Mouse (Mus musculus): ENCODE data around the gene Spata9. TPM values are rescaled to one million over a fixed set of nuclear protein-coding genes. Genes with fewer than 3 reads are reported as not detected.
A peak's percentile ranks its signal among the peaks of the same experiment; 100 is the strongest.
"Not testable (repeated sequence)": the region's sequence is repeated elsewhere in the genome, so short reads cannot be mapped to it uniquely, and the experiment has no call there.

The Spata9 gene
- 3.5 TPM in 2 replicates for polyA plus RNA-seq (2014; fragmentation: Nextera tagmentation; extraction: Ambion mirVana)

DNA sequence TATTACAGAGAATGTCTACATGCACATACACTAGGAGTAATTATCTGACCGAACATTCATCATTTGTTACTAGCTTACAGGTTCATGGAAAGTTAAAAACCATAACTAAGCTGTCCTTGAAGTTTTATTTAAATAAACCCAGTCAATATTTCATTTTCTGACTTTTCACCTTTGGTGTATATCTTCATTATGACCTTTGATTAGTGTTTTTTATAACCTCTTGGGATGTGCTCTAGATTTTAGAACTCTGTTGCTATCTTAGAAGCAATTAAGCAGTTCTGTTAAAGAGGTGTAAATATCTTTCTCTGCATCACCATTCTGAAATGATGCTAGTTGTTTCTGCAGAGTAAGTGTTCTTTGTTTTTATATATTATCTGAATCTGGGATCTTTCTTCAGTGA, at the start of gene Spata9:
Gene Spata9, plus strand, starts transcription at position 301 of the 400 bp plus-strand sequence.
- no peaks in the 10 kb centered on the region for H3K27me3 ChIP-seq (ENCODE audit: control insufficient read depth, insufficient read depth, low read length)
- H3K36me3 ChIP-seq (ENCODE audit: control insufficient read depth, insufficient read depth, low read length), result no peaks in the 10 kb centered on the region
- H3K4me3 ChIP-seq (replicated peaks; ENCODE audit: low read depth, low read length), result no peak within 1 kb of the TSS
- ATAC-seq (ENCODE audit: low FRiP score, low TSS enrichment) (no peak), DNase-seq (no peak)
- no peak within 1 kb of the TSS for H3K27ac ChIP-seq (replicated peaks; ENCODE audit: low read depth, low read length)
- H3K4me1 ChIP-seq (ENCODE audit: control insufficient read depth, insufficient read depth, low read length), result no peaks in the 10 kb centered on the region
- 72% methylated on average over 1 of the region's 1 CpGs for WGBS
- no peak within 1 kb of the TSS for H3K9ac ChIP-seq (replicated peaks; ENCODE audit: low read length)
- 0 out of 2 replicates have a peak, but pooled peaks cover 10% of the 10 kb centered on the region for H3K9me3 ChIP-seq (ENCODE audit: control insufficient read depth, low read length)
- no peak within 1 kb of the TSS for H3K4me2 ChIP-seq (ENCODE audit: low read length)

DNA sequence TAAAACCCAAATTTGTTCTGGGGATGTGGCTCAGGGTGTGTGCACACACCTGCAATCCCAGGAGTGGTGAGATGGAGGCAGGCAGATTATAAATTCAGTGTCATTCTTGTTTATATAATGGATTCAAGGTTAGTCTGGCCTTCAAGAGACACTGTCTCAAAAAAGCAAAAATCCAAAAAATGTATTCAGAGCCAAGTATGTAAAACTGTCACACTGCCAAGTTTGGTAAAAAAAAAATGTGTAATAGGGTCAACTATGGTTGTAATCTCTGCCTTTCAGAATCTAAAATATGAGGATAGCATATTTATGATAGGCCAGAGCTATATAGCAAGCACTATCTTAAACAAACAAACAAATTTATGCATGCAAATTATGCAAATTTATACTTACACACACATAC, 39.0 kb upstream of the Spata9 start:
- Histone ChIP-seq H3K9ac (replicated peaks; ENCODE audit: low read length) (no peak overlapping the region), H3K9me3 (ENCODE audit: control insufficient read depth, low read length) (no peaks in the 10 kb centered on the region), H3K27me3 (ENCODE audit: control insufficient read depth, insufficient read depth, low read length) (no peaks in the 10 kb centered on the region), H3K4me2 (ENCODE audit: low read length) (no peak overlapping the region), H3K27ac (replicated peaks; ENCODE audit: low read depth, low read length) (no peak overlapping the region), H3K4me3 (replicated peaks; ENCODE audit: low read depth, low read length) (no peak overlapping the region), H3K36me3 (ENCODE audit: control insufficient read depth, insufficient read depth, low read length) (peaks cover 23% of the 10 kb centered on the region; the same call in 1 of the 2 replicates), H3K4me1 (ENCODE audit: control insufficient read depth, insufficient read depth, low read length) (no peaks in the 10 kb centered on the region)
- no peak for DNase-seq
- no peak for ATAC-seq (ENCODE audit: low FRiP score, low TSS enrichment)

DNA sequence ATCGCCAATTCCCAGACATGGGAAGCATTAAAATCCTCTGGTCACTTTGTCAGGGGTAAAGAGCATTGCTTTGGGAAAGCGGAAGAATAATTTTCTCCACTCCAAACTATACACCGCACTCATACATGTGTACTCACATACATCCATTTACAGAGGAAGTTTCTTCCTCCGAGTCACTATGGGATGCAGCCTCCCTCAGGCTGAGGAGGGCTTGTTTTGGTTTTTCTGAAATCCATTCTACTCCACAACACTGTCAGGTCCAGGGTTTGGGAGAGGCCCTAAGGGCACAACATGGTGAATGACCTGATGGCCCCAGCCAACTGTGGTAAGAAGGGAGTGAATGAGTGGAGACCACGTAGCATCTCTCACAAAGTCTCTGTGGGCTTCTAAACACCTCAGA, 37.9 kb upstream of the Spata9 start:
- not testable (repeated sequence) for H3K27ac ChIP-seq (replicated peaks; ENCODE audit: low read depth, low read length); H3K9me3 ChIP-seq (ENCODE audit: control insufficient read depth, low read length); H3K4me2 ChIP-seq (ENCODE audit: low read length); H3K27me3 ChIP-seq (ENCODE audit: control insufficient read depth, insufficient read depth, low read length); H3K9ac ChIP-seq (replicated peaks; ENCODE audit: low read length); H3K4me1 ChIP-seq (ENCODE audit: control insufficient read depth, insufficient read depth, low read length); H3K4me3 ChIP-seq (replicated peaks; ENCODE audit: low read depth, low read length); ATAC-seq (ENCODE audit: low FRiP score, low TSS enrichment); DNase-seq
- WGBS, result 98% methylated on average over 5 of the region's 5 CpGs
- H3K36me3 ChIP-seq (ENCODE audit: control insufficient read depth, insufficient read depth, low read length), result peaks cover 23% of the 10 kb centered on the region; the same call in 1 of the 2 replicates

DNA sequence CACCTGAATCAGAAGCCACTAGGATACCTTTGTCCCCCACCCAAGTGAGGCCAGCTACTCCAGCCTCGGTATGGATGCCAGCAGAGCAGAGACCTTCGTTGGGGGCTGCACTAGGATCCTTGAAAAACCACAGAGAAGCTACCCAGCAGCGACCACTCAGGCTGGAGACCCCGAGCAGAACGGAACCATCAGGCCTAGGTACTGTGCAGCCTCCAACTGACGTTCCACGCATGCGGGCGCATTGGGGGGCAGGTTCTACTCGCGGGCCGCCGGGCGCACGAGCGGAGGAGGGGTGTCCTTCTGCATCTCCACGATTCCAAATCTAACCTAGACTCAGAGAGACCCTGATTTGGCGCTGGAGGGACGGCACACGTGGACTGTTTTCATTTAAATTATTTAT, 36.9 kb upstream of the Spata9 start:
- Histone ChIP-seq H3K9ac (replicated peaks; ENCODE audit: low read length) (no peak overlapping the region), H3K4me1 (ENCODE audit: control insufficient read depth, insufficient read depth, low read length) (no peaks in the 10 kb centered on the region), H3K4me2 (ENCODE audit: low read length) (no peak overlapping the region), H3K4me3 (replicated peaks; ENCODE audit: low read depth, low read length) (no peak overlapping the region), H3K9me3 (ENCODE audit: control insufficient read depth, low read length) (no peaks in the 10 kb centered on the region), H3K27ac (replicated peaks; ENCODE audit: low read depth, low read length) (no peak overlapping the region), H3K27me3 (ENCODE audit: control insufficient read depth, insufficient read depth, low read length) (no peaks in the 10 kb centered on the region), H3K36me3 (ENCODE audit: control insufficient read depth, insufficient read depth, low read length) (peaks cover 23% of the 10 kb centered on the region; the same call in 1 of the 2 replicates)
- no peak for DNase-seq
- ATAC-seq (ENCODE audit: low FRiP score, low TSS enrichment), result no peak
- WGBS, result 94% methylated on average over 20 of the region's 20 CpGs

DNA sequence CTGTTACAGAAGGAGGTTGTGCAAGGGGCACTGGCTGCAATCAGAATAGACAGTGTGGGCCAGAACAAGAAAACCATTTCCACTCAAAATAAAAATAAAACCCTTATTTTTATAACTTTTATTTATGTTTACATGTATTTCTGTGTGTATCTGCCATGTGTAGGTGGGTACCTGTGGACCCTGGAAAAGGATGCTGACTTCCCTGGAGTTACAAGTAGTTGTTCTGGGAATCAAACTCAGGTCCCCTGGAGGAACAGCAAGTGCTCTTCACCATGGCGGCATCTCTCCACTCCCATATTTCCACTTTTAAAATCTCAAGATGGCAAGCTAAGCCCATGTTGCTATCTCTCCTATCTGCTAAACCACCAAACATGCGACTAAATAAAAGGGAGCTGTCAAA, 36.3 kb upstream of the Spata9 start:
- Histone ChIP-seq H3K4me2 (ENCODE audit: low read length) (no peak overlapping the region), H3K4me3 (replicated peaks; ENCODE audit: low read depth, low read length) (no peak overlapping the region), H3K4me1 (ENCODE audit: control insufficient read depth, insufficient read depth, low read length) (no peaks in the 10 kb centered on the region), H3K9me3 (ENCODE audit: control insufficient read depth, low read length) (no peaks in the 10 kb centered on the region), H3K36me3 (ENCODE audit: control insufficient read depth, insufficient read depth, low read length) (peaks cover 23% of the 10 kb centered on the region; the same call in 1 of the 2 replicates), H3K27ac (replicated peaks; ENCODE audit: low read depth, low read length) (no peak overlapping the region; the same call in 1 of the 2 replicates), H3K9ac (replicated peaks; ENCODE audit: low read length) (no peak overlapping the region), H3K27me3 (ENCODE audit: control insufficient read depth, insufficient read depth, low read length) (no peaks in the 10 kb centered on the region)
- DNase-seq (no peak), ATAC-seq (ENCODE audit: low FRiP score, low TSS enrichment) (no peak)
- 77% methylated on average over 2 of the region's 2 CpGs for WGBS

DNA sequence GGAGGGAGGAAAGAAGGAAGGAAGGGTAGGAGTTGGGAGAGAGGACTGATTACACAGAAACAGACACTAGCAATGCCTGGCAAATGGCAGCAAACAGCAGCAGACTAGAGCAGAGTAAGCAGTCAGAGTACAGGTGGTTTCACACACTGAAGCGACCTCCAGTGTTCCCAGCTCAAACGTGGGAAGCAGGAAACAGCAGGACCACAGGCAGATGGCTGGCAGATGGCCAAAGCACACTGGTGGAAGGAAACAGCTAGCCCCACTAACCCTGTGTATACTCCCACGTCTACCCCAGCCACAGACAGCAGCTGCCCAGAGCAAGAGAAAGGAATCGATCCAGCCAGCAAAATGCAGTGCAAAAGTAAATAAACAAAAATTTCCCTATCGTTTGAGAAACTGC, 35.9 kb upstream of the Spata9 start:
- no peaks in the 10 kb centered on the region for H3K27me3 ChIP-seq (ENCODE audit: control insufficient read depth, insufficient read depth, low read length)
- H3K36me3 ChIP-seq (ENCODE audit: control insufficient read depth, insufficient read depth, low read length), result peaks cover 23% of the 10 kb centered on the region; the same call in 1 of the 2 replicates
- ATAC-seq (ENCODE audit: low FRiP score, low TSS enrichment) (peak; percentile 75), DNase-seq (peak; percentile 72)
- H3K4me2 ChIP-seq (ENCODE audit: low read length), result no peak overlapping the region
- H3K27ac ChIP-seq (replicated peaks; ENCODE audit: low read depth, low read length), result no peak overlapping the region; the same call in 1 of the 2 replicates
- no peaks in the 10 kb centered on the region for H3K9me3 ChIP-seq (ENCODE audit: control insufficient read depth, low read length)
- no peaks in the 10 kb centered on the region for H3K4me1 ChIP-seq (ENCODE audit: control insufficient read depth, insufficient read depth, low read length)
- no peak overlapping the region for H3K9ac ChIP-seq (replicated peaks; ENCODE audit: low read length)
- 21% methylated on average over 5 of the region's 5 CpGs for WGBS
- H3K4me3 ChIP-seq (replicated peaks; ENCODE audit: low read depth, low read length), result no peak overlapping the region

DNA sequence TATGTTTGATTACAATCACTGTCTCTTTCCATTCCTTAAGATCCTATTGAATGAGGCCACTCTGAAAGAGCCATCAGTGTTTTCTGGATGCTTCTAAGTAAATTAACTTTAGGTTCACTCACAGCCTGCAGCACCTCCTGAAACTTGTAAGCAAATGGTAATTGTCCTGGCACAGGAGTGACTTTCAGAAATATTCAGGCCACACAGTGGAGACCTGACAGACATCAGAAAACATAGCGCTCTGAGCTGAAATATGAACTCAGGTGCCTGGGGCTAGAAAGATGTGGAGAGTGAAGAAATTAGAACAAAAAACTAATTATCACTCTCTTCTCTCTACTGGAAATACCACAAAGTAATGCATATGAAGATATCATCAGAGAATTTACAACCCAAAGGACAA, 33.7 kb upstream of the Spata9 start:
- H3K27me3 ChIP-seq (ENCODE audit: control insufficient read depth, insufficient read depth, low read length), result no peaks in the 10 kb centered on the region
- H3K9ac ChIP-seq (replicated peaks; ENCODE audit: low read length), result no peak overlapping the region
- H3K36me3 ChIP-seq (ENCODE audit: control insufficient read depth, insufficient read depth, low read length), result peaks cover 31% of the 10 kb centered on the region
- ATAC-seq (ENCODE audit: low FRiP score, low TSS enrichment) (no peak), DNase-seq (no peak)
- no peaks in the 10 kb centered on the region for H3K4me1 ChIP-seq (ENCODE audit: control insufficient read depth, insufficient read depth, low read length)
- H3K9me3 ChIP-seq (ENCODE audit: control insufficient read depth, low read length), result no peaks in the 10 kb centered on the region
- H3K27ac ChIP-seq (replicated peaks; ENCODE audit: low read depth, low read length), result no peak overlapping the region
- no peak overlapping the region for H3K4me2 ChIP-seq (ENCODE audit: low read length)
- H3K4me3 ChIP-seq (replicated peaks; ENCODE audit: low read depth, low read length), result no peak overlapping the region
- WGBS, result 84% methylated on average over 1 of the region's 1 CpGs

DNA sequence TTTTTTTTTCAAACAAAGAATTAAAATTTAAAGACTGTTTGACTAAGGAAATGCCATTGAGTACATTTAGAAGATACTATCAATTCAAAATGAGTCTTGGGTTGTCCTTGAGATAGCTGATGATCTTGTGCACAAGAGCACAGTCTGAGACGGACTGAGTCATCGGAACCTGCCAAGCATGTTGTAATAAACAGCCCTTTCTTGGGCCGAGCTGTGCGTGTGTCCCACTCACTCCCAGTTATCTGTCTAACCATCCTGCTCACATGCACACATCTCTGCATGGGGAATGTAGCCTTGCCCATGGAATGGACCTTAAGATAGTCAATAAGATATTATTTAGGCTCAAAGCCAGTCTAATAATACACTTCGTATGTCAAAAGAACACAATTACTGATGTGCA, 28.1 kb upstream of the Spata9 start:
- Histone ChIP-seq H3K36me3 (ENCODE audit: control insufficient read depth, insufficient read depth, low read length) (peaks cover 16% of the 10 kb centered on the region), H3K4me1 (ENCODE audit: control insufficient read depth, insufficient read depth, low read length) (peaks cover 16% of the 10 kb centered on the region), H3K4me2 (ENCODE audit: low read length) (no peak overlapping the region), H3K4me3 (replicated peaks; ENCODE audit: low read depth, low read length) (no peak overlapping the region), H3K9me3 (ENCODE audit: control insufficient read depth, low read length) (no peaks in the 10 kb centered on the region), H3K9ac (replicated peaks; ENCODE audit: low read length) (no peak overlapping the region), H3K27me3 (ENCODE audit: control insufficient read depth, insufficient read depth, low read length) (no peaks in the 10 kb centered on the region), H3K27ac (replicated peaks; ENCODE audit: low read depth, low read length) (no peak overlapping the region)
- no peak for ATAC-seq (ENCODE audit: low FRiP score, low TSS enrichment)
- no peak for DNase-seq
- WGBS, result 97% methylated on average over 5 of the region's 5 CpGs

DNA sequence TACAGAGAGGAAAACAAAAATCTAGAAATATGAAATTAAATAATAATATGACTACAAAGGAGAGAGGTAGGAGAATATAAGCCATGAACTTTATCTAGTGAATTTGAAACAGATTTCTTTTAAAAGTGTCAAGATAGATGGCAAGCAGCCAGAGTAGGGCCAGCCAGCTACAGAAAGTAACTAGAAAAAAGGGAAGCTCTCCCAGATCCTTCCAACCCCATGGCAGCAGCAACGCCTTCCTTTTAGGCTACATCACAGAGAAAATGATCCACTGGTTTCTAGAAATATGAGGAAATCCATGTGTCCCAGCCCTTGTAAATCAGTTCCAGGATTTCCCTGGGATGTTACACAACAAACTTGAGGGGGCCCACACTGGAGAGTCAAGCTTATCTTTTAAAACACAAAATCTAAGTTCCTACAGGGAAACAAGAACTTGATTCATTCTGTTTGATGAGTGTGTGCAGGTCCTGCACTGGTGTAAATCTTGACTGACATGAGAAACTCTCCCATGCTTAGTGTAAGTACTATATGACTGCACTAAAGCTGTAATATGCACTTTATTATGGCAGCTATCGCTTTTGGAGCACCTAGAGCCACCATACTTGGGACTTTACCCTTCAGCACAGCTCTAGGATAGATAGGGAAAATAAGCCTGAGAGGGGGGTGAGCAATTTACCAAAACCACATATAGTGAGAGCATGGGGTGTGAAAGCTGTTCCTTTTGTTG, 26.0 kb upstream of the Spata9 start:
- WGBS, result 91% methylated on average over 2 of the region's 2 CpGs
- peaks cover 21% of the 10 kb centered on the region for H3K4me1 ChIP-seq (ENCODE audit: control insufficient read depth, insufficient read depth, low read length)
- H3K4me2 ChIP-seq (ENCODE audit: low read length), result peak overlapping the region; percentile 51
- peaks cover 16% of the 10 kb centered on the region for H3K36me3 ChIP-seq (ENCODE audit: control insufficient read depth, insufficient read depth, low read length)
- no peaks in the 10 kb centered on the region for H3K27me3 ChIP-seq (ENCODE audit: control insufficient read depth, insufficient read depth, low read length)
- ATAC-seq (ENCODE audit: low FRiP score, low TSS enrichment), result no peak
- no peak for DNase-seq
- H3K9me3 ChIP-seq (ENCODE audit: control insufficient read depth, low read length), result no peaks in the 10 kb centered on the region
- H3K27ac ChIP-seq (replicated peaks; ENCODE audit: low read depth, low read length), result no peak overlapping the region
- H3K4me3 ChIP-seq (replicated peaks; ENCODE audit: low read depth, low read length), result peak overlapping the region; percentile 25
- H3K9ac ChIP-seq (replicated peaks; ENCODE audit: low read length), result no peak overlapping the region

Data from midbrain, embryonic 14.5 days (tissue).